Comparison of ENCODE assay signal across 8 mouse cellular contexts in the genomic region with DNA sequence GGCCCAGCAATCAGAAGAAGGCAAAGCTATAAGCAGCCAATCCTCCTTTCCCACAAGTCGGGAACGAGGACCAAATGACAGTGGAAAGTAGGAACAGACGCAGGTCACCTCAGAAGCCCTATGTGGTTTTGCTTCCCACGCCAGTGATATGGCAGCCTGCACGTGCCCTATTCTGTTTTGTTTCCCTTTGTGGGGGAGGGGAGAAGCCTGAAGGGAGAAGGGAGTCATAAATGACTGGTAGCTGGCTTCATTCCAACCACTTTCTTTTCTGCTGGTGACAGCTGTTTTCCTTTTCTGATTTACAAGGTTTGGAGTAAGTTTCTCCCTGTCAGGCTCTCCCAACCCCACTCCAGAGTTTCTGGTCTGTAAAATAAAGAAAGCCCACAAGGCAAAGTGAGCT. TPM values are rescaled to one million over a fixed set of nuclear protein-coding genes. Genes with fewer than 3 reads are reported as not detected.
DNase-seq lines count a peak whose midpoint lies in the region; ATAC-seq and TF ChIP-seq lines count a peak whose summit lies in the region.

No protein-coding gene starts in this region.

- WGBS in lung, embryonic 14.5 days, result 26% methylated on average over 5 of the region's 5 CpGs
- 12% methylated on average over 5 of the region's 5 CpGs for WGBS in lung, adult 2 months
- WGBS in kidney, adult 2 months, result 16% methylated on average over 5 of the region's 5 CpGs
- 13% methylated on average over 5 of the region's 5 CpGs for WGBS in neural tube, embryonic 14.5 days

- H3K9me3 ChIP-seq in lung, embryonic 14.5 days (ENCODE audit: low read depth, low read length), result no peaks in the 10 kb centered on the region
- no peaks in the 10 kb centered on the region for H3K9me3 ChIP-seq in neural tube, embryonic 14.5 days (ENCODE audit: control insufficient read depth, low read length)

- no peak overlapping the region for H3K4me3 ChIP-seq in lung, embryonic 14.5 days (ENCODE audit: low read depth, low read length)
- H3K4me3 ChIP-seq in lung, adult 2 months (replicated peaks; ENCODE audit: extremely low read depth, low read depth, low read length), result no peak overlapping the region
- no peak overlapping the region for H3K4me3 ChIP-seq in kidney, adult 2 months (ENCODE audit: insufficient read depth, low read depth, low read length)
- H3K4me3 ChIP-seq in neural tube, embryonic 14.5 days (ENCODE audit: low read depth, low read length), result no peak overlapping the region

- TF ChIP-seq CTCF in lung, embryonic 14.5 days (IDR thresholded peaks at IDR 0.05; ENCODE audit: low read depth), result no peak
- TF ChIP-seq CTCF in lung, adult 2 months (IDR thresholded peaks at IDR 0.05; ENCODE audit: insufficient read depth, low read length), result no peak
- TF ChIP-seq CTCF in kidney, adult 2 months (conservative IDR thresholded peaks at IDR 0.05; ENCODE audit: insufficient read depth, insufficient read length, low read depth, low read length), result no peak

- no peak for ATAC-seq in CD4-positive, CD25-positive, alpha-beta regulatory T cell, adult 4 months
- 0 out of 2 replicates have a peak, but pooled peaks have one; percentile 15 for ATAC-seq in lung, embryonic 14.5 days (ENCODE audit: insufficient read depth)
- ATAC-seq in neural tube, embryonic 14.5 days (ENCODE audit: low read depth), result no peak

- H3K27ac ChIP-seq in lung, embryonic 14.5 days (ENCODE audit: low read depth), result no peak overlapping the region
- 0 out of 2 replicates have a peak overlapping the region, but pooled peaks have one; percentile 5 for H3K27ac ChIP-seq in kidney, adult 2 months (ENCODE audit: insufficient read depth, low read depth, low read length)
- H3K27ac ChIP-seq in neural tube, embryonic 14.5 days (ENCODE audit: low read depth, low read length), result peak overlapping the region; percentile 18; the same call in 1 of the 2 replicates

- H3K4me1 ChIP-seq in lung, embryonic 14.5 days (ENCODE audit: insufficient read depth), result no peaks in the 10 kb centered on the region
- peaks cover 12% of the 10 kb centered on the region for H3K4me1 ChIP-seq in lung, adult 2 months (ENCODE audit: control insufficient read depth, insufficient read depth, low read length)
- H3K4me1 ChIP-seq in kidney, adult 2 months (ENCODE audit: control insufficient read depth, insufficient read depth, low read length), result no peaks in the 10 kb centered on the region; the same call in 1 of the 2 replicates
- H3K4me1 ChIP-seq in neural tube, embryonic 14.5 days (ENCODE audit: control insufficient read depth, insufficient read depth, low read length), result peaks cover 19% of the 10 kb centered on the region

- no peaks in the 10 kb centered on the region for H3K27me3 ChIP-seq in lung, embryonic 14.5 days (ENCODE audit: insufficient read depth, low read length)
- no peaks in the 10 kb centered on the region for H3K27me3 ChIP-seq in kidney, adult 2 months (replicated peaks; ENCODE audit: control insufficient read depth, insufficient read depth, low read length)
- H3K27me3 ChIP-seq in neural tube, embryonic 14.5 days (ENCODE audit: control insufficient read depth, insufficient read depth, low read length), result no peaks in the 10 kb centered on the region

- no peak for TF ChIP-seq POLR2A in lung, adult 2 months (IDR thresholded peaks at IDR 0.05; ENCODE audit: borderline replicate concordance, extremely low read depth, low read depth, low read length)
- TF ChIP-seq POLR2A in kidney, adult 2 months (IDR thresholded peaks at IDR 0.05; ENCODE audit: low read depth, low read length), result no peak

- H3K36me3 ChIP-seq in lung, embryonic 14.5 days (ENCODE audit: insufficient read depth), result peaks cover 100% of the 10 kb centered on the region
- peaks cover 8% of the 10 kb centered on the region for H3K36me3 ChIP-seq in kidney, adult 2 months (ENCODE audit: control insufficient read depth, insufficient read depth, low read length)
- peaks cover 98% of the 10 kb centered on the region for H3K36me3 ChIP-seq in neural tube, embryonic 14.5 days (ENCODE audit: control insufficient read depth, insufficient read depth, low read length)

- no peak overlapping the region for H3K4me2 ChIP-seq in lung, embryonic 14.5 days
- no peak overlapping the region for H3K4me2 ChIP-seq in neural tube, embryonic 14.5 days (ENCODE audit: low read depth, low read length)

- H3K9ac ChIP-seq in lung, embryonic 14.5 days, result no peak overlapping the region
- no peak overlapping the region for H3K9ac ChIP-seq in neural tube, embryonic 14.5 days (replicated peaks; ENCODE audit: low read depth, low read length)

- peak; percentile 31 for DNase-seq in CD4-positive, CD25-positive, alpha-beta regulatory T cell, adult 2 months (ENCODE audit: low read depth, low spot score)
- DNase-seq in lung, embryonic 14.5 days, result peak; percentile 80
- no peak for DNase-seq in lung, adult 2 months
- peak; percentile 78 for DNase-seq in kidney, adult 2 months
- no peak for DNase-seq in thymus, adult 18-20 months
- no peak for DNase-seq in urinary bladder, postnatal 10 days (ENCODE audit: low spot score)

RNA-seq across cellular contexts. Expression of gene Pigv, which starts 17.8 kb away (rescaled TPM):
- 10 to 100 TPM; 14.3 to 16.3 TPM for polyA plus RNA-seq in CD4-positive, CD25-positive, alpha-beta regulatory T cell, adult 4 months (2017; shearing (Covaris generic))
- polyA plus RNA-seq in lung, embryonic 14.5 days (2014; fragmentation: Nextera tagmentation; extraction: Ambion mirVana), result 13.9 and 14.5 TPM in 2 replicates
- 13.6 and 15.9 TPM in 2 replicates for polyA plus RNA-seq in lung, adult 2 months (2012; rRNA removed)
- polyA plus RNA-seq in kidney, adult 2 months (2012; rRNA removed), result 15.8 and 16.2 TPM in 2 replicates
- polyA plus RNA-seq in neural tube, embryonic 14.5 days (2014; fragmentation: Nextera tagmentation; extraction: Ambion mirVana), result 10.9 and 13.0 TPM in 2 replicates

RNA-seq across cellular contexts. Expression of gene Zdhhc18, which starts 40.3 kb away (rescaled TPM):
- polyA plus RNA-seq in CD4-positive, CD25-positive, alpha-beta regulatory T cell, adult 4 months (2017; shearing (Covaris generic)), result 10 to 100 TPM; 20.2 to 22.3 TPM
- polyA plus RNA-seq in lung, embryonic 14.5 days (2014; fragmentation: Nextera tagmentation; extraction: Ambion mirVana), result 5.5 and 9.9 TPM in 2 replicates
- polyA plus RNA-seq in lung, adult 2 months (2012; rRNA removed), result 79.1 and 85.6 TPM in 2 replicates
- polyA plus RNA-seq in kidney, adult 2 months (2012; rRNA removed), result 28.7 and 31.6 TPM in 2 replicates
- 4.3 and 6.1 TPM in 2 replicates for polyA plus RNA-seq in neural tube, embryonic 14.5 days (2014; fragmentation: Nextera tagmentation; extraction: Ambion mirVana)

Comparison
In these comparisons a context has a peak if more than half of its experiments do, and no peak if none do; other contexts are left out.
1. DNase-seq: peak in CD4-positive, CD25-positive, alpha-beta regulatory T cell, adult 2 months (single experiment), lung, embryonic 14.5 days (single experiment) and kidney, adult 2 months (single experiment); none in lung, adult 2 months (single experiment), thymus, adult 18-20 months (0 of 2) and urinary bladder, postnatal 10 days (single experiment).